Mouse (Mus musculus) R1 (cell line): ENCODE results near the gene Cdkal1.

Experiments used
- DNase-seq: peaks from one replicate; pipeline ENCODE4 v3.0.0-alpha.2; 2018; ENCODE audit warnings: low read depth, low spot score

Gene Cdkal1

DNA sequence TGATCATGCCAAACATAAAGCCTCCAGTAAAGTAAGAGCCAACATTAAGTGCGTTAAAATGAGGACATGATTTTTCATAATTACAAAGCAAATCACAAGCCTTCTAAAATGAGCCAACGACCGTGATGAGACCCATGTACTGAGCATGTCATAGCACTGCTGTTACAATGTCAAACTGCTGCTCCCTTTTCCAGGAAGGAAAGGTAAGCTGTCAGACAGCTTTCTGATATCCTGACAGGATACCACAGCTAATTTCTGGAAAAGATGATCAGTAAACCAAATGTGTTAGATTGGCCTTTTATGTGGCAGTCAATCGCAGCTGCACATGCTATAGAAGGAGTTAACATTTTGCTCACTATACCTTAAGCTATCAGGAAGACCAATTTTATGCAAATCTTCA is 44.7 kb downstream of the Cdkal1 start:
- DNase-seq, result no peak

GRCm38 (mm10) chr13:29808383-29808782 is 47.1 kb downstream of the Cdkal1 start:
- DNase-seq, result no peak

DNA sequence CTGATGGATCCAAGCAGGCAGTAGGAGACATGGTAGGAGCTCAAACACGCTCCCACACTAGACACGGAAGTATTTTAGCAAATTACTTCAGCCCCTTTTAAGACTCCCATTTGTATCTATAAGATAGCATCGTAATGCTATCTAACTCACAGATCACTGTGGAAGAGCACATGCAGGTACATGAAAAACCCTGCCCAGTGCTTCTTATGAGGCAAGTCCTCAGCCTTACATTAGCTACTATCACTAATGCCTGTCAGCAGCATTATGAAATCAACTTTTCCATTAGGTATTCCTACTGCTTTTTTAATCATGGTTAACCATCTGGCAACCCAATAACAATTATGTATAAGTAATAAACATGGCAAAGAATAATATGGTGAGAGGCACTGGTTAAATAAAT is 47.5 kb downstream of the Cdkal1 start:
- DNase-seq, result no peak

- DNase-seq, result no peak
Observed at GRCm38 (mm10) chr13:29806871-29807270, 48.6 kb downstream of the Cdkal1 start.

GRCm38 (mm10) chr13:29805296-29805695 is 50.2 kb downstream of the Cdkal1 start:
- DNase-seq, result no peak

GRCm38 (mm10) chr13:29804034-29804433 is 51.4 kb downstream of the Cdkal1 start:
- DNase-seq, result no peak

GRCm38 (mm10) chr13:29802699-29803098 is 52.8 kb downstream of the Cdkal1 start:
- no peak for DNase-seq

DNA sequence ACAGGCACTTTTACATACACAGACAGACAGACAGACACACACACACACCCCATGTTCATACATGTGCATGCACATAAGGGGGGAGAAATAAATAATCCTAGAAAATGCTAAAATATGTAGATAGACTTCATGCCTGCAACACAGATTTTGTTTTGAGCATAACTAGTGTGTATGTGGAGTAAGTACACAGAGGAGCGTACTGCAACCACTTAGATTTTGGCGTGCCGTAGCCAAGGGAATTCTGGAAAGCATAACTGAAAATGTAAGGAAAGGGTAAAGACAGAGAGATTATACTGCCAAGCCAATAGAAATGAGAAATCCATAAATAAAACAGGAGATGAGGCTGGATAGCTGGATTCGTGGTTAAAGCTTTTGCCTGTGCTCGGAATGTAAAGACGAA is 55.4 kb downstream of the Cdkal1 start:
- no peak for DNase-seq

DNA sequence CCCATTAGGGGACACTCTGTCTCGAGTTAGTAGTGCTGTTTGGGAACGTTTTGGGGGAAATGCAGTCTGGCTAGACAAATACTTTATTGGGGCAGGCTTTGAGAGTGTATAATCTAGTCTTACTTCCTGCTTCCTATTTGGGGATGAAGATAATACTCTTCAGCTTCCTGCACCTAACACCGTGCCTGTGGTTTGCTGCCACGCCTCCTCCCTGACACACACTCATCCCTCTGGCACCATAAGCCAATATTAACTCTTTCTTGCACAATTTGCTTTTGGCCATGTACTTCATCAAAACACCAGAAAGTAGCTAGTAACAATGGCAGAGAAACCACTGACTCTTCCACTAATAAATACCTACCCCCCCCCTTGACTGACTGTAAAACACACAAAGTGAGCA is 63.4 kb downstream of the Cdkal1 start:
- DNase-seq, result no peak

GRCm38 (mm10) chr13:29791439-29791838 is 64.0 kb downstream of the Cdkal1 start:
- DNase-seq, result no peak

- DNase-seq, result no peak
Observed at GRCm38 (mm10) chr13:29786984-29787383, 68.5 kb downstream of the Cdkal1 start.

GRCm38 (mm10) chr13:29784894-29785293 is 70.6 kb downstream of the Cdkal1 start:
- DNase-seq, result no peak

- no peak for DNase-seq
Observed at GRCm38 (mm10) chr13:29781332-29781731, 74.1 kb downstream of the Cdkal1 start.

GRCm38 (mm10) chr13:29780713-29781112 is 74.8 kb downstream of the Cdkal1 start:
- DNase-seq, result no peak

DNA sequence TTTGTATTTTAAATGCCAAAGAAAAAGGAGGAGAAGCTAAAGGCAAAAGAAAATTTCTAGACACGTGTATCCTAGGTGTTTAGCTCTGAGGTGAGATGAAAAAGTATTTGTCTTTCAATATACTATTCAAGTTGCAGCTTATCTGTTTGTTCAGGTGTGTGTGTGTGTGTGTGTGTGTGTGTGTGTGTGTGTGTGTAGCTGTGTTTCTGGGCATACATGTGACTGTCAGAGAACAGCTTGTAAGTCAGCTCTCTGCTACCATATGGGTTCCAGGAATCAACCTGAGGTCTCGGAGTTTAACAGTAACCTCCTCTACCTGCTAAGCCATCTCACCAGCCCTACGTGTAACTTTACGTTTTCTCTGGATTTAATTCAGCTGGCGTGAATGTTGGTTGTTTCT is 76.0 kb downstream of the Cdkal1 start:
- no peak for DNase-seq

DNA sequence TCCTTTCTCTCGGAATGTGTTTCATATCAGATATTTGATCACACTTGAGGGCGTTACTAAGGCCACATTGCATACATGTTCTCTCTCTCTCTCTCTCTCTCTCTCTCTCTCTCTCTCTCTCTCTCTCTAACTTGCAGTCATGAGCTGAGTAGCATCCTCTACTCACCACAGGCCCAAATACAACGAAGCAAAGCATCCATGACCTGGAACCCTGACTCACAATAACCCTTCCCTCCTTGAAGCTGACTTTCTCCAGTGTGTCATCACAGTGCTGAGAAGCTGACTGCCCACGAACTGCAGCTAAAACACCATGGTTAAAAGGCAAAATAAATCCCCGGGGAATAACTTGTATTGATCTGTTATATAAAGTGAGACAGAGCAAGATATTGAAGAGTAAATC is 76.4 kb downstream of the Cdkal1 start:
- no peak for DNase-seq

GRCm38 (mm10) chr13:29778124-29778523 is 77.3 kb downstream of the Cdkal1 start:
- DNase-seq, result no peak

DNA sequence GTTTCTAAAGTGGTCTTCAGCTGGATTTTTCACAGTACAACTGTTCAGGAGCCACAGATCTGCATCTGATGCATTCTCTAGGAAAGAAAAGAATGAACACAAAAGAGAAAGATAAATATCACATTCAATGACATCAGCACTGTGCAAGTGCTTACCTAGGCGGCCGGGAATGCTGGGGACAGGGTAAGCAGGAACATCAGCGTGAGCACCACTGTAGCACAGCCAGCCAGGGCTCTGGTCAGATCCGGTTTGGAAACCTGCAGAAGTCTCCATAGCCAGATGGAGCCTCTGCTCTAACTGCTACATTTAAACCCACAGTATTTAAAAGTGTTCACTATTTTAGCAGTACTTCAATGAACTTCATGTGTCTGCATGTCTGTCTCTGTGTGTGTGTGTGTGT is 78.2 kb downstream of the Cdkal1 start:
- DNase-seq, result no peak

- no peak for DNase-seq
Observed at GRCm38 (mm10) chr13:29775603-29776230, 79.8 kb downstream of the Cdkal1 start.

- peak; percentile 29 for DNase-seq
Observed at GRCm38 (mm10) chr13:29773563-29773962, 81.9 kb downstream of the Cdkal1 start.

DNA sequence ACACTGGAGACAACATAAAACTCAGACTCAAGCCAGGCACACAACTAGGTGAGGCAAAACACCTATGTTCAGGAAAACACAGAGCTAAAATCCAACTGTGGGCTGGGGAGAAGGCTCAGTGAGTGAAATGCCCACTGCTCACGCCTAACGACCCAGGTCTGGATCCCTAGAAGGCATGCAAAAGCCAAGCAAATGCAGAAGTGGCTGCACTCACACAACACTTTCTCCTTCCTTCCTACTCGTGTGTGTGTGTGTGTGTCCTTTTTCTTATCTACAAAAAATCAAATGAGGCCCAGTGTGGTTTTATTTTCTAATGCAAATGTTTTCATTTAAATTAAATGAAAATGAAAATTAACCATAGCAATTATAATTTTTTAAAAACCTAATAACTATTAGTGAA is 82.5 kb downstream of the Cdkal1 start:
- no peak for DNase-seq

GRCm38 (mm10) chr13:29769647-29770436 is 85.6 kb downstream of the Cdkal1 start:
- peak; percentile 57 for DNase-seq

- no peak for DNase-seq
Observed at GRCm38 (mm10) chr13:29768104-29768503, 87.4 kb downstream of the Cdkal1 start.
